Mouse (Mus musculus) myocyte (in vitro differentiated cells): Measurements from ENCODE around the gene Tshz2.

Experiments
- MAX ChIP-seq: IDR thresholded peaks from one replicate; pipeline ENCODE4 v1.6.1; 2011; ENCODE audit warnings: low read depth, mild to moderate bottlenecking, control low read depth
- MYOG ChIP-seq, 3 experiments: IDR thresholded peaks; one replicate each; pipeline ENCODE4 v1.6.1; 2011; ENCODE audit warnings: control low read depth in 2 of 3, low read depth in 2 of 3, mild to moderate bottlenecking in 2 of 3; ENCODE audit not compliant: insufficient read length in 2 of 3, control insufficient read depth in 1 of 3, insufficient read depth in 1 of 3
- POLR2A ChIP-seq: IDR thresholded peaks from one replicate; pipeline ENCODE4 v1.6.1; 2011; ENCODE audit warnings: low read depth, mild to moderate bottlenecking, control low read depth, moderate library complexity; ENCODE audit not compliant: insufficient read length
- USF1 ChIP-seq: IDR thresholded peaks from one replicate; pipeline ENCODE4 v1.6.1; 2011; ENCODE audit warnings: low read depth, mild to moderate bottlenecking, control low read depth, moderate library complexity

- TF ChIP-seq MYOG (IDR thresholded peaks at IDR 0.05; ENCODE audit: control insufficient read depth in 1 of 3, insufficient read depth in 1 of 3, insufficient read length in 2 of 3, low read depth in 2 of 3) (no peak), USF1 (no peak), MAX (no peak), POLR2A (no peak)
These were observed 475.0 kb downstream of the Tshz2 start for GRCm38 (mm10) chr2:170107791-170108190.
